Mouse (Mus musculus): ENCODE measurements around the gene Ahcyl1. TPM values are rescaled to one million over a fixed set of nuclear protein-coding genes. Genes with fewer than 3 reads are reported as not detected.

The Ahcyl1 gene
- polyA plus RNA-seq (2012; rRNA removed): 177 and 191 TPM in 2 replicates

GRCm38 (mm10) chr3:107695948-107696881 lies at the start of gene Ahcyl1:
Gene Ahcyl1 (minus strand): TSS chr3:107696560.

GRCm38 (mm10) chr3:107631523-107631958 lies 64.8 kb downstream of the Ahcyl1 start, which contains the start of gene Strip1:
Gene Strip1 (minus strand): TSS chr3:107631694.

GRCm38 (mm10) chr3:107630682-107631522 lies 65.5 kb downstream of the Ahcyl1 start, which contains the start of gene Gm10961:
Gene Gm10961 (plus strand): TSS chr3:107631322.

Other genes starting within 250 kb of the Ahcyl1 start
- gene Kcnc4, start 237.0 kb downstream of the Ahcyl1 start, polyA plus RNA-seq (2012; rRNA removed): 6.9 and 9.5 TPM in 2 replicates
- gene Slc6a17, start 178.5 kb downstream of the Ahcyl1 start, polyA plus RNA-seq (2012; rRNA removed): 28.2 and 31.8 TPM in 2 replicates
- gene Ubl4b, start 141.5 kb downstream of the Ahcyl1 start, polyA plus RNA-seq (2012; rRNA removed): 0.10 TPM in 2 replicates
- gene Alx3, start 101.5 kb downstream of the Ahcyl1 start, polyA plus RNA-seq (2012; rRNA removed): 1.6 and 1.9 TPM in 2 replicates
- gene Gm10961, start 65.2 kb downstream of the Ahcyl1 start, polyA plus RNA-seq (2012; rRNA removed): not detected in 2 replicates
- gene Strip1, start 64.9 kb downstream of the Ahcyl1 start, polyA plus RNA-seq (2012; rRNA removed): 179 and 196 TPM in 2 replicates
- gene Csf1, start 63.9 kb upstream of the Ahcyl1 start, polyA plus RNA-seq (2012; rRNA removed): 8.8 and 12.0 TPM in 2 replicates
- gene Eps8l3, start 180.7 kb upstream of the Ahcyl1 start, polyA plus RNA-seq (2012; rRNA removed): 0.02 and 0.04 TPM in 2 replicates
- gene Gstm5, start 199.3 kb upstream of the Ahcyl1 start, polyA plus RNA-seq (2012; rRNA removed): 168 and 169 TPM in 2 replicates
- gene Gstm7, start 235.3 kb upstream of the Ahcyl1 start, polyA plus RNA-seq (2012; rRNA removed): 56.6 and 73.7 TPM in 2 replicates
- gene Gstm6, start 247.2 kb upstream of the Ahcyl1 start, polyA plus RNA-seq (2012; rRNA removed): 7.6 and 7.7 TPM in 2 replicates